Mouse (Mus musculus): ENCODE results near the gene Faim2. TPM values are rescaled to one million over a fixed set of nuclear protein-coding genes. Genes with fewer than 3 reads are reported as not detected.

Gene Faim2
- polyA plus RNA-seq (2016; fragmentation: Nextera tagmentation; extraction: Ambion mirVana): 0.08 and 0.23 TPM in 2 replicates

DNA sequence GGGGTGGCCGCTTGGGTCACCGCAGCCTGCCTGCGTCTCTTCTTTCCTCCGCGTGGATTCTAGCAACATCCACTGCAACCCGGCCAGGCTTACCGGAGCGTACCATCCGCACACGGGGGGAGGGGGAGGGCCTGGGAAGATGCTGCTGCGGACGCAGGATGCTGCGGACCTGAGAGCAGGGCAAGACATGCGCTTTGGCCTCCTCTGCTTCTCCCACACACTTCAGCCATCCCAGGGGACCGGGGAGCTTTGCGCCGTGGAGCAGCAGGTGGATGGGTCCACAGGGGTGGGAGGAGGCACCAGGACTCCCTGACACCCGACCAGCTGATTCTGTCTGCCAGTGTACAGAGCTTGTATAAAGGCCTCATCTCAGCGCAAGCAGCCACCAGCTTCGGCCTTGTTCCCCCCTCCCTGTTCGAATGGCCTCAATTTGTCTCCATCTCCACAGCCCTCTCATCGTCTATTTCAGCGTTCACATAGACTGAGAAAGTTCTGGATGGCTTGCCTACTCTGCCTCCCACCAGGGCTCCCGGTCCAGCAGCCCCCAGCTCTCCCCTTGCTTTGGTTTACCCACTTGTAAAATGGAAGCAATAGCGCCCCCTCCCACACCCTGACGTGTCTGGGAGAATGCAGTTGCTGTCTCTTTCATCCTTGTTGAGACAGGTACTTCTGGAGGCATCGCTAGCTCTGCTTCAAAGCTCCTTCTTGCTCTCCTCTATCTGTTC lies at the start of gene Faim2:
Gene Faim2 (minus strand): TSS at position 537 of the 725 bp plus-strand sequence.
- no peak within 1 kb of the TSS for H3K4me3 ChIP-seq
- H3K27me3 ChIP-seq (replicated peaks): peaks cover 64% of the 10 kb centered on the region
- no peak for ATAC-seq
- H3K9ac ChIP-seq: no peak within 1 kb of the TSS
- WGBS (ENCODE audit: insufficient replicate concordance): 23% methylated on average over 27 of the region's 27 CpGs
- H3K36me3 ChIP-seq: no peaks in the 10 kb centered on the region
- no peaks in the 10 kb centered on the region for H3K4me1 ChIP-seq
- H3K9me3 ChIP-seq (replicated peaks): no peaks in the 10 kb centered on the region
- no peak within 1 kb of the TSS for H3K27ac ChIP-seq
- no peak within 1 kb of the TSS for H3K4me2 ChIP-seq

DNA sequence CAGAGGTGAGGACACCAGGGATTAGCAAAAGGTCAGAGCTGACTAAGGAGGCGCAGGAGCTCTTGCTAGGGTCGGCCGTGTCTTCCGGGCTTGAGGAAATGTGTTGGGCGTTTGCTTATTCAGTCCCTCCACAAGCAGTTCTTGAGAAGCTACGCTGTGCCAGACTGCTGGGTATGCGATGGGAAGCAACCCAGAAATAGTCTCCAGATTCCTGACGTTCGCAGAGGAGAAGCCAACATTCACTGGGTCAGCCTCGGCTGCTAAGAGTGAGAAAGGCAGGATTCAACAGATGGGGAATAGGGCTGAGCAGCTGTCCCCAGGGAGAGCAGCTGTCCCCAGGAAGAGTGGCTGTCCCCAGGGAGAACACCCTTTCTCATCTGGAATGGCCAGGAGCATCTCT lies 41.2 kb upstream of the Faim2 start:
- Histone ChIP-seq H3K4me1 (no peaks in the 10 kb centered on the region), H3K27ac (no peak overlapping the region), H3K4me3 (no peak overlapping the region), H3K9ac (no peak overlapping the region), H3K27me3 (replicated peaks) (peaks cover 19% of the 10 kb centered on the region), H3K4me2 (no peak overlapping the region), H3K9me3 (replicated peaks) (no peaks in the 10 kb centered on the region), H3K36me3 (no peaks in the 10 kb centered on the region)
- no peak for ATAC-seq
- WGBS (ENCODE audit: insufficient replicate concordance): 69% methylated on average over 10 of the region's 10 CpGs

DNA sequence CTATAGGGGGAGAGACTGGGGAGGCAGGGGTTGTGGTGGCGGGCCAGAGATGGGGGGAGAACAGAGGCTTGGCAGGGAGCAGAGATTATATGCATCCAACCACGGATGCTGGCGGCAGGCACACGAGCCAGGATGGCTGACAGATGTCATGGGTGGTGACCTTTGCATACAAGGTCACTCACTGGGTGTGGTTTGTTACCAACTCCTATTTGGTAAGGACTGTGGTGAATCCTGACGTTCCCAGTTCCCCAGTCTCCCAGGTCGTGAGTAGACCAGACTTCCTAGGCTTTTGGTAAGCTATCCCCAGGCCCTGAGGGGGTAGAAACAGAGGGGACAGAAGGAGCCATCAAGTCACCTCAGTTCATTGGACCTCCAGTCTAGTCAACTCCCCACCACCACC lies 40.7 kb upstream of the Faim2 start:
- H3K27me3 ChIP-seq (replicated peaks): peaks cover 18% of the 10 kb centered on the region
- 48% methylated on average over 6 of the region's 6 CpGs for WGBS (ENCODE audit: insufficient replicate concordance)
- ATAC-seq: no peak

DNA sequence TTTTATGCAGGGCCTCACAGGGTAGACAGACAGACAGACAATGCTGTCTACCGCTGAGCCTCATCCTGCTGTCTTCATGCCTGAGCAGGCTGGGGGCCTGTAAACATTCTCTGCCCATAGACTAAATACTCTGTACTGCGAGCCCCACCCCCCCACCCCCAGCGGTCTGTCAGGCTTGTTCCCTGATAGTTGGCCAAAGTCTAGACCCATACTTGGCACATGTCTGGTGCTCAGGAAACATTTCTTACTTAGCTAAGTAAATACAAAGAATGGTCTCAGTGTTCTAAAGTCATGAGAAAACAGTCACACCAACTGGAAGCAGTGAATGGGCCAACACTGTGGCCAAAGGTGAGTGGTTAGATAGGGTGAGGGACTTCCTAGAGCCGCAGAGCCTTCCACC lies 39.4 kb upstream of the Faim2 start:
- Histone ChIP-seq H3K27ac (no peak overlapping the region), H3K9me3 (replicated peaks) (no peaks in the 10 kb centered on the region), H3K4me3 (no peak overlapping the region), H3K4me1 (no peaks in the 10 kb centered on the region), H3K4me2 (no peak overlapping the region), H3K36me3 (no peaks in the 10 kb centered on the region), H3K9ac (no peak overlapping the region), H3K27me3 (replicated peaks) (peaks cover 14% of the 10 kb centered on the region)
- no peak for ATAC-seq
- 65% methylated on average over 4 of the region's 4 CpGs for WGBS (ENCODE audit: insufficient replicate concordance)

More for the DNA sequence above, 40.7 kb upstream of the Faim2 start:
- no peaks in the 10 kb centered on the region for H3K4me1 ChIP-seq
- H3K9ac ChIP-seq: no peak overlapping the region
- H3K9me3 ChIP-seq (replicated peaks): no peaks in the 10 kb centered on the region
- H3K4me3 ChIP-seq: no peak overlapping the region
- H3K27ac ChIP-seq: no peak overlapping the region
- no peaks in the 10 kb centered on the region for H3K36me3 ChIP-seq
- no peak overlapping the region for H3K4me2 ChIP-seq

DNA sequence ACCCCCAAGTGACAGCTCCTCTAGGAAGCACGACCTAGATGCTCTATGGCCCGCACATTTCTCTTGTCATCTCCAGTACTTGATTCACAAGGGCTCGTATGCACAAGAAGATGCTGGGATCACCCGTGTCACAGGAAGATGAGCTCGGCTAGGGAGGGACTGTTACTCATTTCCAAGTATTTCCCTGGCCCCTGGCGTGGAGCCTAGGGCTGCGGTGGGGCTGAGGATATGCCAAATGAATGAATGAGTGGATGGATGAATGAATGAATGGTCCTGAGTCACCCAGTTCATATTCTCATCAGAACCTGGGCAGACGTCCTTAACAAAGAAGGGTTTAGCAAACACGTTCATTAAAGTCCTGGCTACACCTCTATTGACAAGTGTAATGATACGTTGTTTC lies 32.3 kb upstream of the Faim2 start:
- 56% methylated on average over 10 of the region's 10 CpGs for WGBS (ENCODE audit: insufficient replicate concordance)
- no peak for ATAC-seq
- no peaks in the 10 kb centered on the region for H3K9me3 ChIP-seq (replicated peaks)

DNA sequence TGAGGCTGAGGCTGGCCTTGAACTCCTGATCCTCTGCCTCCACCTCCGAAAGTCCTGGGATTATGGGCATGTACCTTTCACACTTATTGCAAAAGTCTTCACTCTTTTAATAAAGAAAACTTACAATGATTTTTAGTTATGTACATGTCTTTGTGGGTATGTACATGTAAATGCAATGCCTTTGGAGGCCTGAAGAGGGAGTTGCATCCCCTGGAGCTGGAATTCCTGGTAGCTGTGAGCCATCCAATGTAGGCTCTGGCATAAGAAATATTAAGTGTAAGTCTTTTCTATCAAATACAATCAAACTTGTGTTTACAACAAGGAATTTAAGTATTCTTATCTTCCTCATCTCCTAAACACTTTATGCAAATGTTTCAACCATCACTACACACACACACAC lies 31.0 kb upstream of the Faim2 start:
- Histone ChIP-seq H3K9ac (no peak overlapping the region), H3K36me3 (no peaks in the 10 kb centered on the region), H3K4me1 (no peaks in the 10 kb centered on the region), H3K4me3 (no peak overlapping the region), H3K27me3 (replicated peaks) (peaks cover 21% of the 10 kb centered on the region), H3K4me2 (no peak overlapping the region), H3K9me3 (replicated peaks) (no peaks in the 10 kb centered on the region), H3K27ac (no peak overlapping the region)
- ATAC-seq: no peak
- WGBS (ENCODE audit: insufficient replicate concordance): 63% methylated on average over 1 of the region's 1 CpGs

More for the DNA sequence above, 32.3 kb upstream of the Faim2 start:
- Histone ChIP-seq H3K36me3 (no peaks in the 10 kb centered on the region), H3K4me2 (no peak overlapping the region), H3K27ac (no peak overlapping the region), H3K9ac (no peak overlapping the region), H3K4me3 (no peak overlapping the region), H3K27me3 (replicated peaks) (peaks cover 23% of the 10 kb centered on the region), H3K4me1 (no peaks in the 10 kb centered on the region)

DNA sequence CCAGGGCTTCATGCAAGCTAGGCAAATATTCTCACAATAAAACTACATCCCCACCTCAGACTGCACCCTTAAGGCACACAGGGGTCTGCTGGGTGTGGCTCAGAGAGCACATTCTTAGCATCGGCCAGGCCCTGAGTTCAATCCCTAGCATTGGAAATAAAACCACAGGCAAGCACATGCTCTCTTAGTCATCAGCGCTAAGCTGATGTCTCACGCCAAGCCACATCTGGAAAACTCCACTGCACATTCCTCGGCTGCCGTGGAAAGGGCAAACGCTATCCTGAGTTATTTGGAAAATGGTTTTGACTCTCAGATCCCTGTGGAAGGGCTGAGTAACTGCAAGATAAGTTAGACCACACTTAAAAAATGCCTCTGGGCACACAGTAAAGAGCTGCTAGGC lies 25.8 kb upstream of the Faim2 start:
- Histone ChIP-seq H3K4me2 (no peak overlapping the region), H3K27ac (no peak overlapping the region), H3K4me3 (no peak overlapping the region), H3K36me3 (no peaks in the 10 kb centered on the region), H3K9ac (no peak overlapping the region), H3K27me3 (replicated peaks) (peaks cover 13% of the 10 kb centered on the region), H3K9me3 (replicated peaks) (no peaks in the 10 kb centered on the region), H3K4me1 (no peaks in the 10 kb centered on the region)
- ATAC-seq: no peak
- WGBS (ENCODE audit: insufficient replicate concordance): 70% methylated on average over 6 of the region's 6 CpGs

DNA sequence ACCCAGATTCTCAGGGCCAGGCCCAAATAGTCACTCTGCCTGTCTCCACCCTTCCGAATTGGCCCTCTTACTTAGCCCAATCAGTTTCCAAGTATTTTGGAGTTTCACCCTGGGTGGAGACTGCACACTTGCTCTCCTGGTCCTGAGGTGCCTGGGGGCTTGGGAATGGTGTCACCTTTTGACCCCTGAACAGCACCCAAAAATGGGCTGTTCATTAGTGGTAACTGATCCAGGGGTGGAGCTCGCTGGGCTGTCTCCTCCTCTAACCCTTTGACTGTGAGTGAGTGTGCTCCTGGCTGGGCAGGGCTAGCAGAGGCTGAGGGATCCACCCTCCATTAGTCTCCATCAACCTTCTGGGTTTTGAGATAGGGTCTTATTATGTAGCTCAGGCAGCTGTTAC lies 21.9 kb upstream of the Faim2 start:
- Histone ChIP-seq H3K9ac (no peak overlapping the region), H3K27me3 (replicated peaks) (peaks cover 12% of the 10 kb centered on the region), H3K27ac (no peak overlapping the region), H3K4me3 (no peak overlapping the region), H3K9me3 (replicated peaks) (no peaks in the 10 kb centered on the region), H3K4me1 (no peaks in the 10 kb centered on the region), H3K4me2 (no peak overlapping the region), H3K36me3 (no peaks in the 10 kb centered on the region)
- WGBS (ENCODE audit: insufficient replicate concordance): 51% methylated on average over 2 of the region's 2 CpGs
- no peak for ATAC-seq

DNA sequence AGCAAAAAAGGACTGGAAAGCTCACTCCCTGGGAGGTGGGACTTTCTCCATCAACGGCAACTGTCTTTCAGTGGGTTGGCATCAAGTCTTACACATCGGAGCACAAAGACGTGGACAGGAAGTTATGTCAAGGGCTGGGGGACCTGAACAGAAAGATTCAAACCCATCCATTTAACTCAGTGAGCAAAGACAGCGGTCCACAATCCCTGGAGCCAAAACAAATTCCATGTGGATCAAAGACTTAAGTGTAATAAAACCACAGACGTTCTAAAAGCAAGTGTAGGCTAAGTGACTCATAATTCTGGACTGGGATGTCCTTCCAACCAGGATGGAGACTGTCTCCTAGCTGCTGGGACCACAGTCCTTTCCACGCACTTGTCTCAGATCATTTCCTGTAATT lies 19.8 kb upstream of the Faim2 start:
- Histone ChIP-seq H3K4me1 (no peaks in the 10 kb centered on the region), H3K27ac (no peak overlapping the region), H3K9me3 (replicated peaks) (no peaks in the 10 kb centered on the region), H3K9ac (no peak overlapping the region), H3K4me2 (no peak overlapping the region), H3K27me3 (replicated peaks) (peaks cover 31% of the 10 kb centered on the region), H3K36me3 (no peaks in the 10 kb centered on the region), H3K4me3 (no peak overlapping the region)
- 61% methylated on average over 6 of the region's 6 CpGs for WGBS (ENCODE audit: insufficient replicate concordance)
- ATAC-seq: no peak

DNA sequence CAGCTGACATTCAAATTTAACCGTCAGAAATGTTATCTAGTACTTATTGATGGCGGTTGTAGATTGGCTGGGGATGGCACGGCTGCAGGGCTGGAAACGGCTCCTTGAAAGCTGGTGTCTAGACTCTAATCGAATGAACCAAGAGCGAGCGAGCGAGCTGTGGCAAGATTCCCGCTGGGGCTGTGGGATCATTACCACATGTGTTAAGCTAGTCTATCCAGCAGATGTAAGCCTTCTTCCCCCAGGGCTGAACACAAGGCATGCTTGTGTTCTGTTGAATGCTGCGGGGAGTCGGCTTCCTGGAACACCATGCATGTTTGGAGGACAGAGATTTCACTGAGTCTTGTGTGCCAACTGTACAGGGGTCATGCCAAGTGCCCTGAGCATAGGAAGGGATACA lies 18.6 kb upstream of the Faim2 start:
- ATAC-seq: no peak
- WGBS (ENCODE audit: insufficient replicate concordance): 75% methylated on average over 11 of the region's 11 CpGs
- Histone ChIP-seq H3K4me3 (no peak overlapping the region), H3K9me3 (replicated peaks) (no peaks in the 10 kb centered on the region), H3K4me1 (no peaks in the 10 kb centered on the region), H3K27me3 (replicated peaks) (peaks cover 31% of the 10 kb centered on the region), H3K9ac (no peak overlapping the region), H3K36me3 (no peaks in the 10 kb centered on the region), H3K4me2 (no peak overlapping the region), H3K27ac (no peak overlapping the region)

DNA sequence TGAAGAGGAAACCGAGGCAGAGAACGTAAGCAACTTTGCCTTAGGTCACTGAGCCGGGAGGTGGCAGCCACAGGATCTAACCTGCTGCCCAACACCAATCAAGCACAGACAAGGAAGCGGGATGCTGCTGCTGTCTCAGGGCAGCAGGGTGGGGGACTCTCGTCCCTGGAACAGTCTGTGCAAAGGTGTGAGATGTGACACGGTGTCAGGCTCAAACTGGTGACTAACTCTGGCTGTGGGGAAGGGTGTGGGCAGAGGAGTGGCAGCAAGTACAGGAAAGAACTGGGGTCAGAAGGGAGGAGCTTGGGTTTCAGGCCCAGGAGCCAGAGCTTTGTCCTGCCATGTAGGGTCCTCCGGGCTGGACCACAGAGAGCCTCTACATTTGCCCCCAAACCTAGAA lies 16.1 kb upstream of the Faim2 start:
- no peak for ATAC-seq
- Histone ChIP-seq H3K4me1 (no peaks in the 10 kb centered on the region), H3K9me3 (replicated peaks) (no peaks in the 10 kb centered on the region), H3K27ac (no peak overlapping the region), H3K36me3 (no peaks in the 10 kb centered on the region), H3K4me3 (no peak overlapping the region), H3K4me2 (no peak overlapping the region), H3K27me3 (replicated peaks) (peaks cover 26% of the 10 kb centered on the region), H3K9ac (no peak overlapping the region)
- 39% methylated on average over 7 of the region's 7 CpGs for WGBS (ENCODE audit: insufficient replicate concordance)

DNA sequence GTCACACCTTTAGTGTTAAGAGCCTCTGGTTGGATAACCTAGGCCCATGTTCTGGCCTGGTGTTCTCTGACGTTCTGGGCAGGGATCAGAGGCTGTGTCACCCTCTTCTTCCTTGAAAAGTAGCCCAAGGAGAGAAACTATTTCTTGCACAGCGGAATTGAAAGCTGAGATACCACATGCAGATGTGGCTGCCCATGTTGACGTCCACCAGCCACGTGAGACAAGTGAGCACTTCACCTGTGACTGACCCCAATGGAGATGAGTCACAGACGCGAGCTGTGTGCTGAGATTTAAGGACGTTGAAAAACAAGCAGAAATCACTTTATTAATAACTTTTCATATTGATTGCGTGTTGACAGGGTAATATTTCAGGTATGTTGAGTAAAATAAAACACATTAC lies 11.9 kb upstream of the Faim2 start:
- no peaks in the 10 kb centered on the region for H3K4me1 ChIP-seq
- H3K27ac ChIP-seq: no peak overlapping the region
- WGBS (ENCODE audit: insufficient replicate concordance): 65% methylated on average over 8 of the region's 8 CpGs
- no peaks in the 10 kb centered on the region for H3K36me3 ChIP-seq
- no peak overlapping the region for H3K4me2 ChIP-seq
- H3K4me3 ChIP-seq: no peak overlapping the region
- no peaks in the 10 kb centered on the region for H3K9me3 ChIP-seq (replicated peaks)
- H3K27me3 ChIP-seq (replicated peaks): peaks cover 28% of the 10 kb centered on the region
- no peak overlapping the region for H3K9ac ChIP-seq
- no peak for ATAC-seq
